Mouse (Mus musculus) forebrain, embryonic 11.5 days (tissue): ENCODE measurements around the gene Sox4. TPM values are rescaled to one million over a fixed set of nuclear protein-coding genes. Genes with fewer than 3 reads are reported as not detected.

ENCODE experiments used
- ATAC-seq: fragments of 200-750 bp; cut with Nextera tagmentation; replicated peaks from 2 replicates; pipeline ENCODE4 v1.8.0; 2017; ENCODE audit warnings: moderate TSS enrichment; ENCODE audit not compliant: low FRiP score
- DNase-seq: peaks from one replicate; pipeline ENCODE4 v3.0.0-alpha.2; 2017; ENCODE audit warnings: low spot score
- H3K27ac ChIP-seq: fragments of 300-500 bp; sonication (generic); 2 replicates; pipeline ENCODE4 v1.5.1; 2014; ENCODE audit warnings: low read depth, low read length
- H3K27me3 ChIP-seq: fragments of 300-500 bp; sonication (generic); 2 replicates; pipeline ENCODE4 v1.6.1; 2014; ENCODE audit warnings: mild to moderate bottlenecking, low read length, mixed read lengths; ENCODE audit not compliant: control insufficient read depth, insufficient read depth
- H3K36me3 ChIP-seq: fragments of 300-500 bp; sonication (generic); 2 replicates; pipeline ENCODE4 v1.6.1; 2014; ENCODE audit warnings: mild to moderate bottlenecking, low read length, moderate library complexity, mixed read lengths; ENCODE audit not compliant: control insufficient read depth, insufficient read depth
- H3K4me1 ChIP-seq: fragments of 300-500 bp; sonication (generic); replicated peaks from 2 replicates; pipeline ENCODE4 v1.6.1; 2014; ENCODE audit warnings: low read length, mixed read lengths; ENCODE audit not compliant: control insufficient read depth, insufficient read depth
- H3K4me2 ChIP-seq: fragments of 300-500 bp; sonication (generic); 2 replicates; pipeline ENCODE4 v1.6.1; 2014; ENCODE audit warnings: low read depth, mild to moderate bottlenecking, low read length, moderate library complexity, mixed read lengths; ENCODE audit not compliant: severe bottlenecking
- H3K4me3 ChIP-seq: fragments of 300-500 bp; sonication (generic); 2 replicates; pipeline ENCODE4 v1.5.1; 2014; ENCODE audit warnings: low read depth, low read length
- H3K9ac ChIP-seq: fragments of 300-500 bp; sonication (generic); 2 replicates; pipeline ENCODE4 v1.6.1; 2014; ENCODE audit warnings: low read length
- H3K9me3 ChIP-seq: fragments of 300-500 bp; sonication (generic); 2 replicates; pipeline ENCODE4 v1.6.1; 2016; ENCODE audit warnings: low read length, mixed read lengths; ENCODE audit not compliant: control insufficient read depth
- WGBS: fragments of 180-500 bp; shearing (Covaris S2); extraction: QIAGEN DNeasy Blood & Tissue Kit; methylation state at CpG from one replicate; pipeline ENCODE4 v1.1.7; 2014; 5-methylcytosine and 5-hydroxymethylcytosine counted together
- polyA plus RNA-seq: library from polyadenylated mRNA; unstranded; fragments of >200 nt; fragmentation: Nextera tagmentation; extraction: Ambion mirVana; gene quantifications from 2 replicates; pipeline ENCODE4 v1.2.1, GENCODE M21; 2014

Sox4 gene
- polyA plus RNA-seq, 1 experiment from 2014 or later: 150 TPM

- no peaks in the 10 kb centered on the region for H3K9me3 ChIP-seq
- peak overlapping the region; percentile 88 for H3K27ac ChIP-seq
- peak overlapping the region; percentile 77 for H3K9ac ChIP-seq
- no peaks in the 10 kb centered on the region for H3K4me1 ChIP-seq
- ATAC-seq (no peak), DNase-seq (no peak)
- WGBS: under 1% methylated on average over 17 of the region's 17 CpGs
- no peaks in the 10 kb centered on the region for H3K27me3 ChIP-seq
- H3K4me2 ChIP-seq: peak overlapping the region; percentile 96
- no peaks in the 10 kb centered on the region for H3K36me3 ChIP-seq
- H3K4me3 ChIP-seq: peak overlapping the region; percentile 49
Observed at GRCm38 (mm10) chr13:28959068-28959440, 5.5 kb upstream of the Sox4 start.

- peak overlapping the region; percentile 49 for H3K4me3 ChIP-seq
- H3K9ac ChIP-seq: peak overlapping the region; percentile 77
- peak overlapping the region; percentile 88 for H3K27ac ChIP-seq
- DNase-seq (peak; percentile 89), ATAC-seq (peak; percentile 56)
- H3K4me2 ChIP-seq: peak overlapping the region; percentile 96
- no peaks in the 10 kb centered on the region for H3K36me3 ChIP-seq
- no peaks in the 10 kb centered on the region for H3K27me3 ChIP-seq
- H3K9me3 ChIP-seq: no peaks in the 10 kb centered on the region
- under 1% methylated on average over 53 of the region's 54 CpGs for whole genome bisulfite sequencing
- H3K4me1 ChIP-seq: no peaks in the 10 kb centered on the region
Observed at GRCm38 (mm10) chr13:28958211-28959067, 4.9 kb upstream of the Sox4 start.

- H3K4me2 ChIP-seq: peak overlapping the region; percentile 96
- no peaks in the 10 kb centered on the region for H3K36me3 ChIP-seq
- peak; percentile 97 for DNase-seq
- H3K9ac ChIP-seq: peak overlapping the region; percentile 77
- peak; percentile 14 for ATAC-seq
- no peaks in the 10 kb centered on the region for H3K9me3 ChIP-seq
- H3K4me3 ChIP-seq: peak overlapping the region; percentile 49
- H3K4me1 ChIP-seq: no peaks in the 10 kb centered on the region
- H3K27me3 ChIP-seq: no peaks in the 10 kb centered on the region
- whole genome bisulfite sequencing: 4% methylated on average over 16 of the region's 16 CpGs
- peak overlapping the region; percentile 88 for H3K27ac ChIP-seq
Observed at GRCm38 (mm10) chr13:28957765-28958164, 4.3 kb upstream of the Sox4 start.

GRCm38 (mm10) chr13:28952576-28953571, 639 bp downstream of the Sox4 start:
- under 1% methylated on average over 98 of the region's 98 CpGs for WGBS

GRCm38 (mm10) chr13:28951691-28952575, 1.6 kb downstream of the Sox4 start:
- Histone ChIP-seq H3K4me1 (peaks cover 4% of the 10 kb centered on the region; the same call in 1 of the 2 replicates), H3K4me3 (peak overlapping the region; percentile 100), H3K27ac (peak overlapping the region; percentile 100), H3K27me3 (no peaks in the 10 kb centered on the region), H3K4me2 (peak overlapping the region; percentile 51), H3K36me3 (no peaks in the 10 kb centered on the region; the same call in 1 of the 2 replicates), H3K9me3 (no peaks in the 10 kb centered on the region), H3K9ac (peak overlapping the region; percentile 100)
- DNase-seq (peak; percentile 79), ATAC-seq (no peak)
- under 1% methylated on average over 87 of the region's 92 CpGs for WGBS

More at GRCm38 (mm10) chr13:28952576-28953571, 639 bp downstream of the Sox4 start:
- DNase-seq (peak; percentile 84), ATAC-seq (peak; percentile 28)
- Histone ChIP-seq H3K9ac (peak overlapping the region; percentile 100), H3K27me3 (no peaks in the 10 kb centered on the region), H3K4me2 (peak overlapping the region; percentile 51), H3K9me3 (no peaks in the 10 kb centered on the region), H3K4me1 (peaks cover 2% of the 10 kb centered on the region; the same call in 1 of the 2 replicates), H3K36me3 (no peaks in the 10 kb centered on the region; the same call in 1 of the 2 replicates), H3K27ac (peak overlapping the region; percentile 100), H3K4me3 (peak overlapping the region; percentile 100)

- Histone ChIP-seq H3K9ac (peak overlapping the region; percentile 100), H3K9me3 (no peaks in the 10 kb centered on the region), H3K4me3 (peak overlapping the region; percentile 100), H3K27me3 (no peaks in the 10 kb centered on the region), H3K36me3 (no peaks in the 10 kb centered on the region; the same call in 1 of the 2 replicates), H3K4me1 (peaks cover 4% of the 10 kb centered on the region; the same call in 1 of the 2 replicates), H3K4me2 (peak overlapping the region; percentile 46), H3K27ac (peak overlapping the region; percentile 100)
- under 1% methylated on average over 32 of the region's 32 CpGs for WGBS
- ATAC-seq: peak; percentile 19; the same call in 1 of the 2 replicates
- DNase-seq: peak; percentile 85
Observed at GRCm38 (mm10) chr13:28950623-28951491, 2.7 kb downstream of the Sox4 start.

- Histone ChIP-seq H3K36me3 (no peaks in the 10 kb centered on the region; the same call in 1 of the 2 replicates), H3K27ac (peak overlapping the region; percentile 100), H3K4me1 (peaks cover 4% of the 10 kb centered on the region; the same call in 1 of the 2 replicates), H3K4me2 (peak overlapping the region; percentile 46), H3K9me3 (no peaks in the 10 kb centered on the region; the same call in 1 of the 2 replicates), H3K4me3 (peak overlapping the region; percentile 100), H3K27me3 (no peaks in the 10 kb centered on the region), H3K9ac (peak overlapping the region; percentile 100)
- ATAC-seq: no peak
- WGBS: 0% methylated on average over 9 of the region's 9 CpGs
- DNase-seq: no peak
Observed at GRCm38 (mm10) chr13:28950266-28950622, 3.3 kb downstream of the Sox4 start.
